Mouse (Mus musculus): ENCODE results near the gene Adora3.

Gene Adora3

DNA sequence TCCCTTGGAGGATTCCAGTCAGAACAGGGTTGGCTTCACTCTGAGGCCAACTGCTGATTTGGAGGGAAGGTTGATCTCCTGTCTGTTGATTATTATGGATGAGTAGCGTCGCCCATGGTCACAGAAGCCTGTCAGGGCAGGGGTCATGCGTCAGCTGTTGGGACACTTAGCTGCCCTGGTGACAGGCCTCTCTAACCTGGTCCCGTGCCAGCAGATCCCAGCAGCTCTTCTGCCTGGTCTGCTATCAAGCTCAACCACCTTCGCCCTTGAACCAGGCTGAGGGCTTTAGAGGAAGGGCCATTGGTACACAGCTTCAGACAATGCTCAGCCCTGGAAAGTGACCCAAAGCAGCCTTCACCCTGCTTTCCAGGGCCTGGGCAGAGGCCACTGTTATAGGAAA is 5.4 kb downstream of the Adora3 start:
- DNase-seq (ENCODE audit: low spot score in 2 of 2): no peak

DNA sequence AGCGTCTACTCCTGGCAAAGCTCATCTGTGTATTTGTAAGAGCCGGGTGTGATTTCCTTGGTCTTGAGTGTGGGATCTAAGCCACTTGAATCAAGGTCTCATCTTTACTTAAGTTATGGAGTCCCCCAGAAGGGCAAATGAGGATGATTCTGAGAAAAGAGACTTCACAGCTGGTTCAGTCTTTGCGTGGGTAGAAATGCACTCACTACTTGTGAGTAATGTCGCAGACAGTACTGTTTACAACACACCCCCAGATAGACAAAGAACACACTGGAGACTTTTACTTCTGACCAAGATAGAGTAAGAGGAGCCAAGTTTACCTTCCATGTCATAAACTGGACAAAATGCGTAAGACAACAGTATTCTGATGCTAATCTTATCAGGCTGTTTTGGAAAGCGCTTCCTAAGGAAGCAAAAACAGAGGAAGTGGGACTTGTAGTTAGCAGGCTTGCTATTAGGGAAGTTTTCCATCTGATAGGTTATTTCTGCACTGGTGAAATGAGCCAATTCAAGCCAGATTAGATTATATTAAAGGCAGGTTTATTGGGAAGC is 6.7 kb downstream of the Adora3 start:
- no peak for DNase-seq (ENCODE audit: low spot score in 2 of 2)

DNA sequence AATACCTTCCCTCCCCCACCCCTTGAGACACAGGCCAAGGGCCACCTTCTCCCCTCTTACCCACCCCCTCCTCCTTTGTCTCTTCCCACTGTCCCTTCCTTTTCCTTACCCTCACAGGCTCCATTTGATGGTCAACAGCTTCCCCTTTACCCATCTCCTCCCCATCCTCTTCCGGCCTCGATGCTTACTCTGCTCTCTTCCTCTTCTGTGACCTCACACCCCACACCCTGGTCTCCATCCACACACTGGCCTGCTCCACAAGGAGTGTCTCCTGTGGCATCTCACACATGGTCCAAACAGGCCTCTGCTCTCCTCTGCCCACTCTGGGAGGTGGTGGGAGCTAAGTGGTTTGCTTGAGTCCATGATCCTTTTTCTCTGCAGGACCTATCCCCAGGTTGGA is 7.3 kb downstream of the Adora3 start:
- DNase-seq (ENCODE audit: low spot score in 2 of 2): no peak

- no peak for DNase-seq (ENCODE audit: low spot score in 2 of 2)
These were observed 8.1 kb downstream of the Adora3 start for GRCm38 (mm10) chr3:105878751-105879150.

GRCm38 (mm10) chr3:105880419-105880818 is 9.8 kb downstream of the Adora3 start:
- DNase-seq (ENCODE audit: low spot score in 2 of 2): no peak

DNA sequence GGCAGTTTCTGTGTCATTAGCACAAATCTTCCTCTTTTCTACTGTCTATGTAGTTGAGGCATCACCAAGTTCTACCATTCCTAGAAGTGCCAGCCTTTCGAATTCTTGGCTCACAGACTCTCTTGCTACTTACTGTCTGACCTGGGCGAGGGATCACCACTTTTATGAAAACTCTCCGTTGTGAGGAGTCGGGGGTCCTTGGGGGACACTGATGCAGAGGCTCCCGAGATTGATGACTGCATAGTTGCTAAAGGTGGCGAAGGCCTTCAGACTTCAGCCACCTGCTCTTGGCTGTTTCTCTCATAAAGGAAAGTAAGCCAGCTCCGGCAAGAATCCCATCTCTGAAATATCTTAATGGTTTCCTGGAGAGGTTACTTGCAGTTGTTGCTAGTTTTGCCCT is 11.4 kb downstream of the Adora3 start:
- DNase-seq (ENCODE audit: low spot score in 2 of 2): no peak

DNA sequence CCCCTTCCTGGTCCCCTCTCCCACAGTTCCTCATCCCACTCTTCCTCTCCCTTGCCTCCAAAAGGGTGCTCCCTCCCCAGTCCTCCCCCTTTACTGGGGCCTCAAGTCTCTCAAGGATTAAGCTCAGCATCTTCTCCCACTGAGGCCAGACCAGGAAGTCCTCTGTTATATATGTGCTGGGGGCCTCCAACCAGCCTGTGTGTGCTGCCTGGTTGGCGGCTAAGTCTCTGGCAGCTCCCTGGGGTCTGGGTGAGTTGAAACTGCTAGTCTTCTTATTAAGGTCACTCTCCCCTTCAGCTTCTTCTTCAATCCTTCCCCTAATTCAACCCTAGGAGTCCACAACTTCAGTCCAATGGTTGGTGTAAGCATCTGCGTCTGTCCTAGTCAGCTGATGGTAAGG is 12.5 kb downstream of the Adora3 start:
- no peak for DNase-seq (ENCODE audit: low spot score in 2 of 2)

- no peak for DNase-seq (ENCODE audit: low spot score in 2 of 2)
These were observed 18.3 kb downstream of the Adora3 start for GRCm38 (mm10) chr3:105888961-105889360.

DNA sequence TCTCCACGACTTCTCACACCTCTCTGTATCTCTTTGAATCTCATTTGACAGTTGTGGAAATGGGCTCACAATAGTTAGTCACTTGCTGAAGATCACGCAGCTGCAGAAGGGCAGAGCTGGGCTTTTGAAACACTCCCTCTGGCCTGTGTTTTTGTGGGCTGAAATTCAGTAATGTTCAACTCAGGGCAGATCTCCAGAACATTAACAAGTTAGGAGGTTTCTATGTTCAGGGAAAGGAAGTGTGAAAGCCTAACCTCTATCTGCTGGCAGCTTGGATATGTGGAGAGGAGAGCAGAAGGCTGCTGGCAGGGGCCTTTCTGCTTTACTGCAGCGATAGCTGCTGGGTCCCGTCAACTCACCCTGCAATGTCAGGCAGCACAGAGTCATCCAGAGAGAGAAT is 19.6 kb downstream of the Adora3 start:
- DNase-seq (ENCODE audit: low spot score in 2 of 2): no peak

GRCm38 (mm10) chr3:105891141-105891540 is 20.5 kb downstream of the Adora3 start:
- no peak for DNase-seq (ENCODE audit: low spot score in 2 of 2)

GRCm38 (mm10) chr3:105891760-105892571 is 21.3 kb downstream of the Adora3 start:
- peak; percentile 40 to 59 for DNase-seq (ENCODE audit: low spot score in 2 of 2)

DNA sequence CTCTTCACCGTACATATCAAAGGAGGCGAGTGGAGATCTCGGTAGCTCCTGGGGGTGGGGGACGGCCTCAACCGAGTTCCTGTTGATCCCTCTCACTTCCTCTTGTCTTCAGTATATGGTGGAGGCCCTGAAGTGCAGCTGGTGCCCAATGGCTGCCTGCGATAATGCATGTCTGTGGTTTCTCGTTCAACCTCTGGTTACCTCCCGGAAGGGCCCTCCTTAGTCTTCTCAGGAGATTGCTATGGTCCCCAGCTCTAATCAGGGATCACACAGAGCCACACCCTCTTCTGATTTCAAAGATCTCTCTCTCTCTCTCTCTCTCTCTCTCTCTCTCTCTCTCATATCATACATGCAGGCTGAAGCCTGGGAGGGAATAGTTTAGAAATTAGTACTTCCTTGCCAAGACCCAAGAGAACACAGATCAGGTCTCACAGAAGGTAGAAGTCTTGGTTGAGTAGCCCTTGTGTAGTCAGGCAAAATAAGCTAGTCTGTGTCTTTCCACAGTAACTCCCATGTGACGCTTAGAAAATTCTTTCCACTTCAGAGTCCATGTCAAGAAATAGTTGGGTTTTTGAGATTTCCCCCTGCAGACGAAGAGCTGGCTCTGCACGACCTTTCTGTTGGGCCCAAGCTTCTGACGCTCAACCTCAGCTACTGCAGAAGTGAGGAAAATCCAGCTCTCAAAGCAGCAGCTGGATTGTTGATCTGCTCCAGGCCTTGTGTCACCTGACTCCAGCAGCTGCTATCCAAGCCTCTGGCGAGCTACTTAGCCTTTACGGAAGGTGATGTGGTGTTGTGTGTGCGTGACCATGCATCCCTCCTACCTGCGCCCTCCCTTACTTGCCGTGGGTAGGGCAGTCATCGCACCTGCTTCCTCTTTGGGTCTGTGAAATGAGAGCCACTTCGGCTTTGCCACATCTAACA is 22.2 kb downstream of the Adora3 start:
- DNase-seq (ENCODE audit: low spot score in 2 of 2): peak; percentile 45 to 61

DNA sequence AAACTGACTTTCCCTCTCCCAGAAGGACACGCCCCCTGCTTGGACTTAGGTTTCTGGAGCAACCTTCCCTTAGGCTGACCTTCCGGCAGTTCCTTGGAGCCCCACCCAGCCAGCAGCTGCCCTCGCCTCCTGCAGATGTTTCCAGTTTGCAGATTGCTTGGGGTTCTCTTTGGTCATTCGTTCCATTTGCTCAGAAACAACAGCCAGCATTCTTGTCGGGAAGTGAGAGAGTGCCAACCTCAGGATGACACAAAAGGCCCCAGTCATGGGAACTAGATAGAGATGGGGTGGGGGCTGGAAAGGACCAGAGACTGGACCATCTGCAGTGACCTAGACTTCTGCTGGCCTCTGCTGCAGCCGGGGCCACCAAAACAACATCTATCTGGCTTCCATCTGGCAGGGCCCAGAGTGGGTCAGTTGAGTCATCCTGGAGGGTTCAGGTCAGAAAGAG is 23.3 kb downstream of the Adora3 start:
- no peak for DNase-seq (ENCODE audit: low spot score in 2 of 2)

GRCm38 (mm10) chr3:105894601-105895592 is 24.2 kb downstream of the Adora3 start:
- DNase-seq (ENCODE audit: low spot score in 2 of 2): peak; percentile 67 to 80

- DNase-seq (ENCODE audit: low spot score in 2 of 2): no peak
These were observed 26.2 kb downstream of the Adora3 start for GRCm38 (mm10) chr3:105896811-105897210.

DNA sequence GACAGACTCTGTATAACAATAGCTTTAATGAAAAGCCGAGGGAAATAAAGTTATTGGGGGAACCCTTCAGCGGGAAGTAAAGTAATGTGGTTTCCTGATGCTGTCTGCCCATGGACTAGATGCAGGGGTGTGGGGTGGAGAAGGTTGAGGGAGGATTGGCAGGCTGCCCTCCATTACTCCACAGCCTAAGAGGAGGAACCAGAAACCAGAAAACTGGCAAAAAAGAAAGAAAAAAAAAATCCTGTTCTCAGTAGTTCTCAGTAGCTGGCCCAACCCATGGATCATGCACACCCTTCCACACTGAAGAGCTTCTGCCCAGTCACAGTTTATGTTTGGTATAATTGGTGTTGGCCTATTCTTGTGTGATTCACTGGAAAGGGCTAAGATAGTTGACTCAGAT is 27.7 kb downstream of the Adora3 start:
- no peak for DNase-seq (ENCODE audit: low spot score in 2 of 2)

GRCm38 (mm10) chr3:105898861-105899260 is 28.2 kb downstream of the Adora3 start:
- no peak for DNase-seq (ENCODE audit: low spot score in 2 of 2)

- DNase-seq (ENCODE audit: low spot score in 2 of 2): peak; percentile 70 to 81
These were observed 28.9 kb downstream of the Adora3 start for GRCm38 (mm10) chr3:105899394-105900147.

- DNase-seq (ENCODE audit: low spot score in 2 of 2): no peak
These were observed 29.6 kb downstream of the Adora3 start for GRCm38 (mm10) chr3:105900266-105900665.

DNA sequence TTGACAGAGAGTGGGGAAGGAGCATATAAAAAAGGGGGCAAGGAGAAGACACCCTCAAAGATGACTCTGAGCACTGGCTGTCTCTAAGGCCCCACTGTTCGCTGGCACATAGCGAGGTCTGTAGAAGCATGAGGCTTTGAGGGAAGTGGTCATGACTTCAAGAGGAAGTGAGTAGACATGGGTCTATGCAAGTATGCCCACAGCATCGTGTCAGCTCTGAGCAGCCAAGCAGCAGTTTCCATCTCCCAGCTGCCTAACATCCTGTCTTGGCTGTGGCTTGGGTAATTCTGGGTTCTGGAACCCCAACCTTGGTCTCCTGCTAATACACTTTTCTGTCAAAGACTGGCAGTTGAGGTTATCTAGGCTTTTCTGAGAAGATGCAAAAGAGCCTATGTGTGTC is 30.1 kb downstream of the Adora3 start:
- peak in 1 of 2 experiments; percentile 31 for DNase-seq (ENCODE audit: low spot score in 2 of 2)
